Mouse (Mus musculus) liver, postnatal 0 days (tissue): ENCODE measurements around the gene Map3k1. TPM values are rescaled to one million over a fixed set of nuclear protein-coding genes. Genes with fewer than 3 reads are reported as not detected.

Experiments used
- ATAC-seq: fragments of 200-750 bp; cut with Nextera tagmentation; 2 replicates; pipeline ENCODE4 v1.8.0; 2017; ENCODE audit warnings: mild to moderate bottlenecking, moderate library complexity
- DNase-seq: peaks from one replicate; pipeline ENCODE4 v3.0.0-alpha.2; 2016
- H3K27ac ChIP-seq: fragments of 300-500 bp; sonication (generic); 2 replicates; pipeline ENCODE4 v1.5.1; 2014; ENCODE audit warnings: antibody characterized with exemption, moderate library complexity, mild to moderate bottlenecking, low read depth
- H3K27me3 ChIP-seq: fragments of 300-500 bp; sonication (generic); 2 replicates; pipeline ENCODE4 v1.6.1; 2014; ENCODE audit warnings: low read length, control low read depth, mixed read lengths; ENCODE audit not compliant: insufficient read depth
- H3K36me3 ChIP-seq: fragments of 300-500 bp; sonication (generic); replicated peaks from 2 replicates; pipeline ENCODE4 v1.6.1; 2014; ENCODE audit warnings: mild to moderate bottlenecking, control low read depth, low read length, moderate library complexity, mixed read lengths; ENCODE audit not compliant: insufficient read depth
- H3K4me1 ChIP-seq: fragments of 300-500 bp; sonication (generic); 2 replicates; pipeline ENCODE4 v1.6.1; 2014; ENCODE audit warnings: antibody characterized with exemption, mild to moderate bottlenecking, control low read depth; ENCODE audit not compliant: insufficient read depth
- H3K4me2 ChIP-seq: fragments of 300-500 bp; sonication (generic); 2 replicates; pipeline ENCODE4 v1.6.1; 2014; ENCODE audit warnings: low read depth, mild to moderate bottlenecking, low read length, moderate library complexity, mixed read lengths
- H3K4me3 ChIP-seq: fragments of 300-500 bp; sonication (generic); 2 replicates; pipeline ENCODE4 v1.5.1; 2014; ENCODE audit warnings: low read depth, low read length
- H3K9ac ChIP-seq: fragments of 300-500 bp; sonication (generic); replicated peaks from 2 replicates; pipeline ENCODE4 v1.6.1; 2014; ENCODE audit warnings: mild to moderate bottlenecking, moderate library complexity
- H3K9me3 ChIP-seq: fragments of 300-500 bp; sonication (generic); 2 replicates; pipeline ENCODE4 v1.6.1; 2016; ENCODE audit warnings: mild to moderate bottlenecking, control low read depth, low read length, mixed read lengths
- CTCF ChIP-seq: sonication (generic); IDR thresholded peaks from 2 replicates; pipeline ENCODE4 v1.5.1; 2016; ENCODE audit warnings: antibody characterized with exemption, low read depth
- EP300 ChIP-seq: IDR thresholded peaks from 2 replicates; pipeline ENCODE4 v1.6.1; 2016; ENCODE audit warnings: antibody characterized with exemption, low read depth, mild to moderate bottlenecking
- WGBS: fragments of 180-500 bp; shearing (Covaris S2); extraction: QIAGEN DNeasy Blood & Tissue Kit; methylation state at CpG from one replicate; pipeline ENCODE4 v1.1.7; 2014; ENCODE audit not compliant: insufficient replicate concordance; 5-methylcytosine and 5-hydroxymethylcytosine counted together
- polyA plus RNA-seq: library from polyadenylated mRNA; unstranded; fragments of >200 nt; fragmentation: Nextera tagmentation; extraction: Ambion mirVana; gene quantifications from 2 replicates; pipeline ENCODE4 v1.2.1, GENCODE M21; 2015

The Map3k1 gene
- polyA plus RNA-seq, 1 experiment from 2014 or later, result 11.5 TPM

DNA sequence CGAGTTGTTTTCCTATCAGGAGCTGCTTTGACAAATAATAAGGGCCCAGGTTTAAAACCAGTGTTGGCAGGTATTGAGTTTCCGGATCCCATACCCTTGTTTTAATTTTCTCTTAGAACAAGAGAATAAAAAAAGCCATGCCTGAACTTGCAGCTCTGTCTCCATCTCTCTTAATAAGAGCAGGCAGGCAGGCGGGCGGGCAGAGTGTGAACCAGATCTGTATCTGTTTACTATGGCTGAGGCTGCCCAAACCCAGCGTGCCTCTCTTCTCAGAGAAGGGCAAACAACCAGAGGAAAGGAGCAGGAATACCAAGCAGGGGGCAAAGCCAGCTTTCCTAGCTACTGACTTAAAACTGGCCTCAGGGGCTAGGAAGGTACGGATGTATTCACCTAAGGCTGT, 5.3 kb downstream of the Map3k1 start:
- 60% methylated on average over 6 of the region's 6 CpGs for WGBS
- ATAC-seq, result no peak
- H3K4me3 ChIP-seq, result no peak overlapping the region

DNA sequence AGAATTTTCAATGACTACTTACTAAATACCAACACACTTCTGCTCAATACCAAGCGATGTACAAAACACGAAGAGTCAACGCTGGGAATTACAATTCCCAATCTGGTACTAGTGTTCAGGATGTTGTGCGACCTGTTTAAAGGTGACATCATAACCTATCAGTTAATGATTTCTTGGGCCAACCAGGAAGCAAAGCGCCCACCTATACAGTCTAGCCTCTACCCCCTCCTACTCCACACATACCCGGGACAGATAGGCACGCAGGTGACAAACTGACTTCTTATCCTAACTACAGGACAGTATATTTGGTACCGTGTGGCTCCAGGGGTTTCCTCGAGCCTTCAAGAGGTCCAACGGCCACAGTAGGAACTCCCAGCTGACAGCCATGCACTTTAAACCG, 5.9 kb downstream of the Map3k1 start:
- Histone ChIP-seq H3K27ac (peak overlapping the region; percentile 98), H3K4me2 (0 out of 2 replicates have a peak overlapping the region, but pooled peaks have one; percentile 1), H3K27me3 (no peaks in the 10 kb centered on the region), H3K36me3 (no peaks in the 10 kb centered on the region), H3K4me1 (peaks cover 72% of the 10 kb centered on the region), H3K4me3 (no peak overlapping the region), H3K9me3 (no peaks in the 10 kb centered on the region), H3K9ac (no peak overlapping the region)
- ATAC-seq, result no peak
- WGBS, result 75% methylated on average over 11 of the region's 11 CpGs
- peak; percentile 11 for DNase-seq
- TF ChIP-seq EP300, result no peak
- TF ChIP-seq CTCF, result no peak

More for the DNA sequence above, 5.3 kb downstream of the Map3k1 start:
- Histone ChIP-seq H3K4me2 (peak overlapping the region; percentile 41), H3K36me3 (no peaks in the 10 kb centered on the region), H3K4me1 (peaks cover 66% of the 10 kb centered on the region), H3K9me3 (no peaks in the 10 kb centered on the region), H3K27ac (peak overlapping the region; percentile 98), H3K9ac (peak overlapping the region; percentile 30; the same call in 1 of the 2 replicates), H3K27me3 (no peaks in the 10 kb centered on the region)
- peak; percentile 17 for DNase-seq
- TF ChIP-seq CTCF, result no peak

GRCm38 (mm10) chr13:111802271-111802665, 6.5 kb downstream of the Map3k1 start:
- no peaks in the 10 kb centered on the region for H3K27me3 ChIP-seq
- DNase-seq (peak; percentile 10), ATAC-seq (no peak)
- no peaks in the 10 kb centered on the region for H3K9me3 ChIP-seq
- H3K4me1 ChIP-seq, result peaks cover 78% of the 10 kb centered on the region
- H3K4me3 ChIP-seq, result no peak overlapping the region
- H3K27ac ChIP-seq, result peak overlapping the region; percentile 51; the same call in 1 of the 2 replicates
- no peak overlapping the region for H3K4me2 ChIP-seq
- H3K9ac ChIP-seq, result no peak overlapping the region
- H3K36me3 ChIP-seq, result no peaks in the 10 kb centered on the region
- WGBS, result 72% methylated on average over 2 of the region's 2 CpGs
- TF ChIP-seq CTCF (no peak), EP300 (no peak)

- peaks cover 82% of the 10 kb centered on the region for H3K4me1 ChIP-seq
- H3K9me3 ChIP-seq, result no peaks in the 10 kb centered on the region
- DNase-seq, result peak; percentile 29
- TF ChIP-seq CTCF, result peak; percentile 40
- no peak for TF ChIP-seq EP300
- no peaks in the 10 kb centered on the region for H3K36me3 ChIP-seq
- no peak overlapping the region for H3K4me3 ChIP-seq
- ATAC-seq, result no peak
- H3K27me3 ChIP-seq, result no peaks in the 10 kb centered on the region
- peak overlapping the region; percentile 7; the same call in 1 of the 2 replicates for H3K4me2 ChIP-seq
- H3K27ac ChIP-seq, result peak overlapping the region; percentile 26; the same call in 1 of the 2 replicates
- 80% methylated on average over 10 of the region's 10 CpGs for WGBS
- H3K9ac ChIP-seq, result peak overlapping the region; percentile 21; the same call in 1 of the 2 replicates
Observed at GRCm38 (mm10) chr13:111801662-111802270, 7.0 kb downstream of the Map3k1 start.

DNA sequence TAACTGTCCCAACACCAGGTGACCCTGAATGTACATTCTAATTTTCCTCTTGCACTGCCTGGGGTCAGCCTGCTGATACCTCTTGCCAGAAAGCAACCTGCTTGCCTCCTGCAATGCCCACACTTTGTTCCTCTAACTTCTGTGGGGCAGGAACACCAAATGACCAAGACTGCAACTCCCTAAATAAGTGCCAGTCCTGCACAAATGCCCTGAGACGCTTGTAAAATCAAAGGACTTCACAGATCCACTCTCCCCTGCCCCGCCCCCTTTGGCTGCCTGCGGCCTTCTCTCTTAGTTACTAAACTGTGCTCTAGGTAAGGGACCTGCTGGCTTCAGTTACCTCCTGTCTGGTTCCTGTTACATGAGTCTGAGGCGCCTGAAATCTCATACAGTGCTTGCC, 7.9 kb downstream of the Map3k1 start:
- peak overlapping the region; percentile 34; the same call in 1 of the 2 replicates for H3K4me2 ChIP-seq
- no peaks in the 10 kb centered on the region for H3K27me3 ChIP-seq
- H3K4me1 ChIP-seq, result peaks cover 87% of the 10 kb centered on the region
- DNase-seq, result peak; percentile 50
- TF ChIP-seq EP300 (no peak), CTCF (no peak)
- H3K36me3 ChIP-seq, result 0 out of 2 replicates have a peak, but pooled peaks cover 1% of the 10 kb centered on the region
- peak overlapping the region; percentile 26 for H3K27ac ChIP-seq
- H3K9ac ChIP-seq, result peak overlapping the region; percentile 39; the same call in 1 of the 2 replicates
- H3K4me3 ChIP-seq, result no peak overlapping the region
- H3K9me3 ChIP-seq, result no peaks in the 10 kb centered on the region
- ATAC-seq, result no peak
- WGBS, result 60% methylated on average over 4 of the region's 4 CpGs

DNA sequence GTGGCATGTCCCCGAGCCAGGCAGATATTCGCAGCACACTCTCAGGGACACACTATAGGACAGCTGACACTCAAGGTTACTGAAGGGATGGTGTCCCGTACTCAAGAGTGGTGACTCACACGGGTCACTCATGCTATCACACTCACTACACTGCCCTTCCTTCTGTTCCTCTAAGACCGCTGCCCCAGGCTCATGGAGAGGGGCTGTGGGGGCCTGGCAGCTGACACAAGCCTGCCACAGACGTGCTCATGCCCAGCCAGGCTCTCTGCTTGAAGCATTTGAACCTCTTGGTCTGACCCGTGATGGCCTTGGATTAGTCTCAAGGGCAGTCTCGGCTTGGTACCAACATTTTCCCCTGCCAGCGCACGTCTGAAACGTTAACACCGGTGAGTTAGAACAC, 10.7 kb downstream of the Map3k1 start:
- Histone ChIP-seq H3K4me3 (no peak overlapping the region), H3K4me2 (peak overlapping the region; percentile 59; the same call in 1 of the 2 replicates), H3K9me3 (no peaks in the 10 kb centered on the region), H3K27ac (peak overlapping the region; percentile 72), H3K9ac (peak overlapping the region; percentile 3; the same call in 1 of the 2 replicates), H3K36me3 (peaks cover 4% of the 10 kb centered on the region; the same call in 1 of the 2 replicates), H3K4me1 (peaks cover 71% of the 10 kb centered on the region), H3K27me3 (no peaks in the 10 kb centered on the region)
- DNase-seq (no peak), ATAC-seq (no peak)
- TF ChIP-seq CTCF (no peak), EP300 (no peak)
- 67% methylated on average over 12 of the region's 12 CpGs for WGBS
